Mouse (Mus musculus): ENCODE results near the gene Rnf166. TPM values are rescaled to one million over a fixed set of nuclear protein-coding genes. Genes with fewer than 3 reads are reported as not detected.

Gene Rnf166
- 38.9 and 39.0 TPM in 2 replicates for polyA plus RNA-seq (2011; ENCODE audit: insufficient read length, low read depth, missing spikeins)

DNA sequence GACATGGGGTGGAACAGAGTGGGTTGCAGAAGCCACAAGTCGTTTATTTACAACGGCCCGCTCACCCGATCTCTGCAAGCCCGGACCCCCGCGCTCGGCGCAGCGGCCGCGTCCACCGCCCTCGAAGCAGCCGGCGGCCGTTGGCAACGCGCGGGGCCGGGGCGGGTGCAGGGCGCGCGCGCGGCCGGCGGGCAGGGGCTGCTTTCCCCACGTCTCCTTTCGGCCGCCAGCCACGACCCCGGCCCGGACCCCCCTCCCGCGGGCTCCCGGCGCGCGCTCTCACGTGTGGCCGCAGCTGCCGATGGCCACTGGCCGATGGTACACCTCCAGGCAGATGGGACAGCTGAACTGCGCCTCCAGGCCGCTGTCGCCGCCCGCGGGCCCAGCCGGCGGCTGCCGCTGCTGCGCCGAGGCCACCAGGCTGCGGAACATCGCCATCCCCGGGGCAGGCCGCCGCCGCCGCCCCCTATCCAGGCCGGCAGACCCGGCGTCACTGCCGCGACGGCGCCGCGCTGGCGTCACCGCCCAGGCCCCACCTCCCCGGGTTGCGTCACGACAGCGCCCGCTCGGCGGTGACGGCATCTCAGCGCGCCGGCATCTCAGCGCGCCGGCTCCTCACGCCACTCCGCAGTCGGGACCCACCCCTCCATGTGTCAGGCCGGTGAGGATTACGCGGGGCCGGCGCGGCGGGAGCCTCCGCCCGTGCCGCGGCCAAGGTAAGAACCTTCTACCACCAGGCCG lies at the start of gene Rnf166, which contains the start of gene Ctu2:
TSS of gene Rnf166 (minus strand) at position 485 of the 741 bp plus-strand sequence.
TSS of gene Ctu2 (plus strand) at position 564 of the 741 bp plus-strand sequence.
- peak within 1 kb of the TSS; percentile 93 for H3K4me3 ChIP-seq (ENCODE audit: insufficient read depth, low read length)
- TF ChIP-seq POLR2A (IDR thresholded peaks at IDR 0.05; ENCODE audit: low read depth, low read length) (peak; percentile 59), CTCF (IDR thresholded peaks at IDR 0.05; ENCODE audit: borderline replicate concordance, insufficient read depth, low read length) (no peak)
- H3K4me1 ChIP-seq (ENCODE audit: control insufficient read depth, insufficient read depth, low read length), result peaks cover 3% of the 10 kb centered on the region
- peak within 1 kb of the TSS; percentile 34 for H3K27ac ChIP-seq (ENCODE audit: insufficient read depth, low read length)

DNA sequence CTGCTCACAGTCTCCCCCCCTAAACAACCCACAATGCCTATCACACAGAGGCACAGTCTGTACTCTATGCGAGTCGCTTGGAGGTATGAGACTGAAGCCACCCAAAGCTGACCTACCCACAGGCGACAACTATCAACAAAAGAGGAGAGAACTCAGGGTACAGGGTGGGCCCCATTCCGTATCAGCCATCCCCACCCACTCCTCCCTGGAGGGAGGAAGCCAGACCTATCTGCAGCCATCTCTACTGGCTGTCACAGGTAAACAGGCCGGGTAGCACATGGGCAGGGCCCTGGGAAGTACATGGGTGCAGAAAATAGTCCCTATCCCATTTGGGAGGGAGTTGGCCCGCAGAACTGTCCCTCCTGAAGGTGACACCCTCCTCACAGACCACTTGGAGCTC lies 49.1 kb upstream of the Rnf166 start:
- Histone ChIP-seq H3K4me1 (ENCODE audit: control insufficient read depth, insufficient read depth, low read length) (peaks cover 33% of the 10 kb centered on the region), H3K4me3 (ENCODE audit: insufficient read depth, low read length) (no peak overlapping the region), H3K27ac (ENCODE audit: insufficient read depth, low read length) (no peak overlapping the region)
- TF ChIP-seq POLR2A (IDR thresholded peaks at IDR 0.05; ENCODE audit: low read depth, low read length) (no peak), CTCF (IDR thresholded peaks at IDR 0.05; ENCODE audit: borderline replicate concordance, insufficient read depth, low read length) (no peak)

DNA sequence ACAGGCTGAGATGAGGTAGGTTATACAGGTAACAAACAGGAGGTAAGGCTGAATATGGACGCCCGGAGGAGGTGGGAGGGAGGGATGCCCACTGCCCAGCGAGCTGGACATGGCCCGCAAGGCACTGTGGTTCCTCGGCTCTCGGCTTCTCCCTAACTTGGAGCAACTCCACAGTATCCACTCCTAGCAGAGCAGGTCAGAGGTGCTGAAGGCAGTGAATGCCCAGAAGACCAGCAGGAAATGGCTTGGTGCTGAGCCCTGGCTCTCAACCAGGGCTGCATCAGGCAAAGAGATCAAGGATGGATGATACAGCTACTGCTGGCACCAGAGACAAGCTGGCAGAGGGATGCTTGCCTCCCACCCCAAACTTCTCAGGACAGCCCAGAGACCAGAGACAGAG lies 48.6 kb upstream of the Rnf166 start:
- no peak for TF ChIP-seq CTCF (IDR thresholded peaks at IDR 0.05; ENCODE audit: borderline replicate concordance, insufficient read depth, low read length)
- TF ChIP-seq POLR2A (IDR thresholded peaks at IDR 0.05; ENCODE audit: low read depth, low read length), result no peak
- Histone ChIP-seq H3K4me1 (ENCODE audit: control insufficient read depth, insufficient read depth, low read length) (peaks cover 33% of the 10 kb centered on the region), H3K27ac (ENCODE audit: insufficient read depth, low read length) (peak overlapping the region; percentile 90), H3K4me3 (ENCODE audit: insufficient read depth, low read length) (no peak overlapping the region)

DNA sequence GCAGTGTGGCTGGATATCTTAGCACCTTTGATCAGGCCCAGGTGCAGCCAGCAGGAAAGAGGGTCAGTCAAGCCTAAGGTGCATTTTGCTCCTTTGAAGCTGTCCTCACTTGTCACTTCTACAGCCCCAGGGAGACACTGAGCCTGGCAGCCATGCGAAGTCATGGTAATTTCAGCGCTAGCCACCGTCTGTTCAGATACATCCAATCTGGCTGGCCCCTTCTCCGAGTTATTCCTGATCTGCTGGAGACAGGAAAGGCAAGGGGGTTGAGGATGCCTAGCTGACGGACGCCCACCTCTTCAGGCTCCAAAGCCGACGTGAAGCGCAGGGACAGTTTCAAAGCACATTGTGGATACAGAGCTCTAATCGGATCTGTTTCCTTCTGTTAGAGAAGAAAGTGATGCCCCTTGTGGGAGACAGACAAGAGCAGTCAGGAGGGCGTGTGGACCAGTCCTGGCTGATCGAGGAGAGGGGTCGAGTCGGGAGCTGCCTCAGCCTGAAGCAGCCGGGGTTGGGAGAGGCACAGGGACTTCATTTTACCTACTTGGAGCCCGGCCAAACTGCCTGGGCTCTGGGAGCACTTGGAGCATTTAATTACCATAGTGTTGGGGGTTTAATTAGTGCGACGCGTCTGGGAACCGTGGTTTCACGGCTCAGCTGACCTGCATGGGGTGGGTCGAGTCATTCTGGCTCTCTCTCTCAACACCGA lies 47.9 kb upstream of the Rnf166 start:
- Histone ChIP-seq H3K4me1 (ENCODE audit: control insufficient read depth, insufficient read depth, low read length) (peaks cover 33% of the 10 kb centered on the region), H3K27ac (ENCODE audit: insufficient read depth, low read length) (peak overlapping the region; percentile 90), H3K4me3 (ENCODE audit: insufficient read depth, low read length) (no peak overlapping the region)
- 0 out of 2 replicates have a peak, but pooled peaks have one; percentile 22 for TF ChIP-seq POLR2A (IDR thresholded peaks at IDR 0.05; ENCODE audit: low read depth, low read length)
- TF ChIP-seq CTCF (IDR thresholded peaks at IDR 0.05; ENCODE audit: borderline replicate concordance, insufficient read depth, low read length), result no peak

DNA sequence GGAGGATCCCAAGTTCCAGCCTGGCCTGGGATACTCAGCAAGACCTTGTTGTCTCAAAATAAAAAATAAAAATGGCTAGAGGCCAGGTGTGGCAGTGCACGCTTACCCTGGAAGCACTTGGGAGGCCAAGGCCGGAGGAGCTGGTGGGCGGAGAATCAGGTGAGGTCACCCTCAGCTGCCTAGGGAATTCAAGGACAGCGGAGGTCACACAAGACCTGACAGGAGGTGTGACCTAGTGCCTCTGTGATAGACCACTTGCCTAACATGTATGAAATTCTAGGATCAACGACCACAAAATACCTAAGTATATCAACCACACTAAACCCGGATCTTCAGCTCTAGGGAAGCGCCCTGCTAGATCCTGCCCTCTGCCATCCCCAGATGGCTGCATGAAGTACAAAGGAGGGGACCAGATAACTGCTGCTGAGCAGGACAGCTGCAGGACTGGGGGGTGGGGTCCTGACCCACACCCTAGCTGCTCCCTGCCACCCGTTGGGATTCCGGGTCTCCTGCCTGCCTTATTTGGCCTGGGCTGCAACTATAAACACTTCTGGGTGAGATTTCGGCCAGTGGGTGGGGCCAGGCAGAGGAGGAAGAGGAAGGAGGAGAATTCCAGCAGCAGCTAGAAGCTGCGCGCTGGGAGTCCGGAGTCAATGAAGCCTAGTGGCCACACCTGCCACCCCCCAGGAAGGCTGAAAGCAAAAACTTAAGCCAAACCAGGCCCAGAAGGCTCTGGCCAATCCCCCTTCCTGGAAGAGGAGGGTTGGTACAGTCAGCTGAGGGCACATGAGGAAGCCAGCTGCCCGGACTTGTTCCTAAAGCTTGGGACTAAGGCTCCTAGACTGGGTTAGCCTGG lies 47.2 kb upstream of the Rnf166 start:
- Histone ChIP-seq H3K4me1 (ENCODE audit: control insufficient read depth, insufficient read depth, low read length) (peaks cover 33% of the 10 kb centered on the region), H3K4me3 (ENCODE audit: insufficient read depth, low read length) (no peak overlapping the region), H3K27ac (ENCODE audit: insufficient read depth, low read length) (peak overlapping the region; percentile 90)
- TF ChIP-seq POLR2A (IDR thresholded peaks at IDR 0.05; ENCODE audit: low read depth, low read length), result peak; percentile 45
- TF ChIP-seq CTCF (IDR thresholded peaks at IDR 0.05; ENCODE audit: borderline replicate concordance, insufficient read depth, low read length), result no peak

DNA sequence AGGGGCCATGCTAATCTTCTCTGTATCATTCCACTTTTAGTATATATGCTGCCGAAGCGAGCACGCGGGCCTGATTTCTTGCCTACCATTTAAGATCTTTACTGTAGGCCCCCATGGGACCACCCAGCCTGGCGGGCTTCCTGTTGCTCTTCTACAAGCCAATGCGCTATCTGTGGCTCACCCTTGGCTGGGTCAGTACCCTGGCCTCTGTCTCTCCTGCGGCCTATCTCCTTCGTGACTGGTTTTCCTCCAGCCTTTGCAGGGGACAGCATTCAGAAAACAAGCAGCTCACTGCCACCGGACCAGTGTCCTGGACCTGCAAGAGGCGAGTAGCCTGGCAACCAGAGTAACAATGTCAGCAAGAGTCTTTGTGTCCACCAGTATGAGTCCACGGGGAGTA lies 44.7 kb upstream of the Rnf166 start:
- H3K27ac ChIP-seq (ENCODE audit: insufficient read depth, low read length), result no peak overlapping the region
- peaks cover 17% of the 10 kb centered on the region for H3K4me1 ChIP-seq (ENCODE audit: control insufficient read depth, insufficient read depth, low read length)
- no peak overlapping the region for H3K4me3 ChIP-seq (ENCODE audit: insufficient read depth, low read length)
- no peak for TF ChIP-seq CTCF (IDR thresholded peaks at IDR 0.05; ENCODE audit: borderline replicate concordance, insufficient read depth, low read length)
- TF ChIP-seq POLR2A (IDR thresholded peaks at IDR 0.05; ENCODE audit: low read depth, low read length), result no peak

DNA sequence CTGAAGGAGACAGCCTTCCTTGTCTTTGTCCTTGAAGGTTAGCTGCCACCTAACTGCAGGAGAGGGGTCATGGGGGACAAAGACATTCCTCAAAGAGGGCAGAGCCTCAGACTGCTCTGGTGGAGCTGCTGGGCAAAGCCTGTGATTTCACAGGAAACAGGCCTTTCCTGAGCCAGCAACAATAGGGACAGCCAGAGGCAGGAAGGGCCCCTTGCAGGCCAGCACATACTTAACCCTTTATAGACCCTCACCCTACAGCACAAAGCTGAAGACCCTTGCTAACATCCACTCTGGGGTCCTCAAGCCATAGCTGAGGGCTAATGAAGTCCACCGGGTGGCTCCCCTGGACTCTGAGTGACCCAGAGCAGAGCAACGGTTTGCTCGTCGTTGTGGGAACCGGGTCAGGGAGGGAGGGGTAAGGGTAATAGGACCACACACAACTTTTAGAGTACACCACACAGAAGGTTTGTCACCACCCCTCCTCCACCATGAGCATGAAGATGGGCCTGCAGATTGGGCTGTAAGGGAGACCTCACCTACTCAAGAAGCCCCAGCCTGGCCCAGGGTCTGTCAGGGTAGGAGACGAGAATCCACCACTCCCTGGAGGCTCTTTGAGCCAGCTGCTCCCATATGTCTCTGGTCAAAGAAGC lies 41.8 kb upstream of the Rnf166 start:
- no peak overlapping the region for H3K27ac ChIP-seq (ENCODE audit: insufficient read depth, low read length)
- H3K4me3 ChIP-seq (ENCODE audit: insufficient read depth, low read length), result no peak overlapping the region
- H3K4me1 ChIP-seq (ENCODE audit: control insufficient read depth, insufficient read depth, low read length), result no peaks in the 10 kb centered on the region
- TF ChIP-seq POLR2A (IDR thresholded peaks at IDR 0.05; ENCODE audit: low read depth, low read length) (no peak), CTCF (IDR thresholded peaks at IDR 0.05; ENCODE audit: borderline replicate concordance, insufficient read depth, low read length) (no peak)

GRCm38 (mm10) chr8:122515699-122516098 lies 39.8 kb upstream of the Rnf166 start:
- H3K27ac ChIP-seq (ENCODE audit: insufficient read depth, low read length), result no peak overlapping the region
- TF ChIP-seq POLR2A (IDR thresholded peaks at IDR 0.05; ENCODE audit: low read depth, low read length) (no peak), CTCF (IDR thresholded peaks at IDR 0.05; ENCODE audit: borderline replicate concordance, insufficient read depth, low read length) (no peak)
- no peaks in the 10 kb centered on the region for H3K4me1 ChIP-seq (ENCODE audit: control insufficient read depth, insufficient read depth, low read length)

GRCm38 (mm10) chr8:122512392-122512791 lies 36.5 kb upstream of the Rnf166 start:
- Histone ChIP-seq H3K4me1 (ENCODE audit: control insufficient read depth, insufficient read depth, low read length) (no peaks in the 10 kb centered on the region), H3K4me3 (ENCODE audit: insufficient read depth, low read length) (no peak overlapping the region), H3K27ac (ENCODE audit: insufficient read depth, low read length) (no peak overlapping the region)
- no peak for TF ChIP-seq POLR2A (IDR thresholded peaks at IDR 0.05; ENCODE audit: low read depth, low read length)
- no peak for TF ChIP-seq CTCF (IDR thresholded peaks at IDR 0.05; ENCODE audit: borderline replicate concordance, insufficient read depth, low read length)

More at GRCm38 (mm10) chr8:122515699-122516098, 39.8 kb upstream of the Rnf166 start:
- H3K4me3 ChIP-seq (ENCODE audit: insufficient read depth, low read length), result no peak overlapping the region
